Mouse (Mus musculus) limb, embryonic 15.5 days (tissue): Measurements from ENCODE around the gene Mocs2. TPM values are rescaled to one million over a fixed set of nuclear protein-coding genes. Genes with fewer than 3 reads are reported as not detected.

Experiments used
- ATAC-seq: fragments of 200-750 bp; cut with Nextera tagmentation; 2 replicates; pipeline ENCODE4 v1.8.0; 2017; ENCODE audit warnings: low read depth, moderate TSS enrichment; ENCODE audit not compliant: insufficient number of reproducible peaks, low FRiP score, low TSS enrichment
- H3K27ac ChIP-seq: fragments of 300-500 bp; sonication (generic); 2 replicates; pipeline ENCODE4 v1.5.1; 2015; ENCODE audit warnings: moderate library complexity, mild to moderate bottlenecking, inconsistent platforms
- H3K27me3 ChIP-seq: fragments of 300-500 bp; sonication (generic); 2 replicates; pipeline ENCODE4 v1.6.1; 2015; ENCODE audit warnings: inconsistent platforms
- H3K36me3 ChIP-seq: fragments of 300-500 bp; sonication (generic); 2 replicates; pipeline ENCODE4 v1.6.1; 2015; ENCODE audit warnings: inconsistent platforms
- H3K4me1 ChIP-seq: fragments of 300-500 bp; sonication (generic); 2 replicates; pipeline ENCODE4 v1.6.1; 2015; ENCODE audit warnings: inconsistent platforms
- H3K4me2 ChIP-seq: fragments of 300-500 bp; sonication (generic); 2 replicates; pipeline ENCODE4 v1.6.1; 2015; ENCODE audit warnings: mild to moderate bottlenecking, inconsistent platforms
- H3K4me3 ChIP-seq: fragments of 300-500 bp; sonication (generic); 2 replicates; pipeline ENCODE4 v1.5.1; 2015; ENCODE audit warnings: mild to moderate bottlenecking, inconsistent platforms
- H3K9ac ChIP-seq: fragments of 300-500 bp; sonication (generic); 2 replicates; pipeline ENCODE4 v1.6.1; 2015; ENCODE audit warnings: inconsistent platforms
- H3K9me3 ChIP-seq: fragments of 300-500 bp; sonication (generic); 2 replicates; pipeline ENCODE4 v1.6.1; 2016; ENCODE audit warnings: inconsistent platforms
- WGBS: fragments of 180-500 bp; shearing (Covaris S2); methylation state at CpG from one replicate; pipeline ENCODE4 v1.1.7; 2015; 5-methylcytosine and 5-hydroxymethylcytosine counted together
- polyA plus RNA-seq: library from polyadenylated mRNA; unstranded; fragments of >200 nt; fragmentation: Nextera tagmentation; extraction: Ambion mirVana; gene quantifications from 2 replicates; pipeline ENCODE4 v1.2.1, GENCODE M21; 2015

Gene Mocs2
- polyA plus RNA-seq, 1 experiment from 2014 or later, result 117 TPM

- 32% methylated on average over 15 of the region's 15 CpGs for WGBS
- no peaks in the 10 kb centered on the region for H3K27me3 ChIP-seq
- H3K9ac ChIP-seq, result no peak overlapping the region
- no peaks in the 10 kb centered on the region for H3K4me1 ChIP-seq
- no peak for ATAC-seq
- H3K4me3 ChIP-seq, result no peak overlapping the region
- H3K36me3 ChIP-seq, result no peaks in the 10 kb centered on the region
- no peak overlapping the region for H3K4me2 ChIP-seq
- H3K27ac ChIP-seq, result no peak overlapping the region
- H3K9me3 ChIP-seq, result no peaks in the 10 kb centered on the region
These were observed 37.7 kb downstream of the Mocs2 start for GRCm38 (mm10) chr13:114855573-114856268.

GRCm38 (mm10) chr13:114856269-114856627 is 38.2 kb downstream of the Mocs2 start:
- WGBS, result 59% methylated on average over 7 of the region's 7 CpGs
- no peak for ATAC-seq
- no peak overlapping the region for H3K27ac ChIP-seq

GRCm38 (mm10) chr13:114857525-114857924 is 39.5 kb downstream of the Mocs2 start:
- Histone ChIP-seq H3K4me2 (no peak overlapping the region), H3K27ac (no peak overlapping the region), H3K4me3 (no peak overlapping the region), H3K36me3 (no peaks in the 10 kb centered on the region), H3K27me3 (no peaks in the 10 kb centered on the region), H3K4me1 (no peaks in the 10 kb centered on the region), H3K9me3 (no peaks in the 10 kb centered on the region), H3K9ac (no peak overlapping the region)
- no peak for ATAC-seq
- 84% methylated on average over 4 of the region's 4 CpGs for WGBS

More at GRCm38 (mm10) chr13:114856269-114856627, 38.2 kb downstream of the Mocs2 start:
- Histone ChIP-seq H3K36me3 (no peaks in the 10 kb centered on the region), H3K4me3 (no peak overlapping the region), H3K4me1 (no peaks in the 10 kb centered on the region), H3K9me3 (no peaks in the 10 kb centered on the region), H3K27me3 (no peaks in the 10 kb centered on the region), H3K9ac (no peak overlapping the region), H3K4me2 (no peak overlapping the region)

DNA sequence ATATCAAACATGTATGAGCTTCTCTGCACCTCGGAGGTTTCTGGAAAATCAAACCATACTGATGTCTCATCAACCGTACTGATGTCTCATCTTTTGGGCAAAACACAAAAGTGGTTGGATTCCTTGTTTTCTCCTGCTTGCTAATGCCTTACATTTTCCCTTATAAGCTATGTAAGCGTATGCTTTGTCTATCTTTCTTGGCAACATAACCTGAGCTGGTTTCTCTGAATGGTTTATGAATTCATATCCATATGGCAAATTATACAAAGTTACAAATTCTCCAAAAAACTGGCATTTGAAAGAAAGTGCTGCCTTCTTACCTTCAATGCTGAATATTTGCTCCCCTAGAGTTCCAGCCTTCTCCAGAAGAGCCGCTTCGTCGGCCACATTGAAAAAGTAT is 56.7 kb downstream of the Mocs2 start:
- H3K4me1 ChIP-seq, result no peaks in the 10 kb centered on the region
- H3K4me2 ChIP-seq, result no peak overlapping the region
- H3K36me3 ChIP-seq, result no peaks in the 10 kb centered on the region
- H3K9ac ChIP-seq, result no peak overlapping the region
- no peaks in the 10 kb centered on the region for H3K27me3 ChIP-seq
- WGBS, result 86% methylated on average over 6 of the region's 6 CpGs
- ATAC-seq, result no peak
- H3K27ac ChIP-seq, result no peak overlapping the region
- H3K9me3 ChIP-seq, result no peaks in the 10 kb centered on the region
- no peak overlapping the region for H3K4me3 ChIP-seq

DNA sequence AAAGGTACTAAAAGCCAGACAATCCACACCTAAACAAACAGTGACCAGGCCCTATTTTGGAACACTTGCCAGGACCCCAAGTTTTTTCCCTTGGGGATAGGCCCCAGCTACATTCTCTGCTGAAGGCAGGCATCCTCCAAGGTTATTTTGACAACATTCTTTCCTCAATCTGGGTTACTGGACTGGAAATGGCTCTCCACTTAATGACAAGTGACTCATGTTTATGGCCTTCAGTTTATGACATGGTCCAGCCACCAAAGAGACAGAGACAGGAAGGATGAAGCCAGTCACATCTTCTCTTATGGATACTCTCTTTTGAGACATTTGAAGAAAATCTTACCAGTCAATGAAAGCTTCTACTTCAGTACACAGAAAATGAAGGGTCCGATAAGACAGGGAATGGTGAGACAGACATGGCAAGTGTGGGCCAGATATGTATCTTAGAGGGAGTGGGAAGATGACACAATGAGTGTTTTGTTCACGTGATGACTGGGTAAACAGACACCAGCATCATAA is 58.0 kb downstream of the Mocs2 start:
- Histone ChIP-seq H3K27me3 (no peaks in the 10 kb centered on the region), H3K4me1 (no peaks in the 10 kb centered on the region), H3K4me2 (no peak overlapping the region), H3K36me3 (no peaks in the 10 kb centered on the region), H3K4me3 (no peak overlapping the region), H3K9me3 (no peaks in the 10 kb centered on the region), H3K27ac (no peak overlapping the region), H3K9ac (no peak overlapping the region)
- no peak for ATAC-seq
- 83% methylated on average over 2 of the region's 2 CpGs for WGBS

GRCm38 (mm10) chr13:114878667-114879066 is 60.6 kb downstream of the Mocs2 start:
- WGBS, result 77% methylated on average over 11 of the region's 11 CpGs
- no peaks in the 10 kb centered on the region for H3K27me3 ChIP-seq

More at GRCm38 (mm10) chr13:114878667-114879066, 60.6 kb downstream of the Mocs2 start:
- H3K36me3 ChIP-seq, result no peaks in the 10 kb centered on the region
- no peak overlapping the region for H3K4me2 ChIP-seq
- H3K9me3 ChIP-seq, result no peaks in the 10 kb centered on the region
- no peaks in the 10 kb centered on the region for H3K4me1 ChIP-seq
- no peak for ATAC-seq
- H3K9ac ChIP-seq, result no peak overlapping the region
- no peak overlapping the region for H3K4me3 ChIP-seq
- H3K27ac ChIP-seq, result no peak overlapping the region

Other genes with a start within 250 kb of the Mocs2 start
- 3.7 and 6.5 TPM in 2 replicates for gene Itga2, start 113.9 kb downstream of the Mocs2 start, polyA plus RNA-seq